In genomic region chr7:76392296-76392940, GRCm38 (mm10) we compare ENCODE assay signal across 8 mouse cellular contexts.
DNase-seq lines count a peak whose midpoint lies in the region; ATAC-seq and TF ChIP-seq lines count a peak whose summit lies in the region.

No protein-coding gene starts in this region.

- no peak overlapping the region for H3K27ac ChIP-seq in kidney, postnatal 0 days
- peak overlapping the region; percentile 75 for H3K27ac ChIP-seq in forebrain, embryonic 10.5 days
- no peak overlapping the region for H3K27ac ChIP-seq in intestine, embryonic 15.5 days
- H3K27ac ChIP-seq in neural tube, embryonic 12.5 days, result no peak overlapping the region

- 0 out of 2 replicates have a peak, but pooled peaks cover 4% of the 10 kb centered on the region for H3K4me1 ChIP-seq in kidney, postnatal 0 days (replicated peaks; ENCODE audit: insufficient read depth, low read length)
- peaks cover 19% of the 10 kb centered on the region for H3K4me1 ChIP-seq in forebrain, embryonic 10.5 days
- 0 out of 2 replicates have a peak, but pooled peaks cover 5% of the 10 kb centered on the region for H3K4me1 ChIP-seq in intestine, embryonic 15.5 days (replicated peaks)
- peaks cover 3% of the 10 kb centered on the region; the same call in 1 of the 2 replicates for H3K4me1 ChIP-seq in neural tube, embryonic 12.5 days

- no peaks in the 10 kb centered on the region for H3K27me3 ChIP-seq in kidney, postnatal 0 days (ENCODE audit: insufficient read depth, low read length)
- H3K27me3 ChIP-seq in forebrain, embryonic 10.5 days (ENCODE audit: poor library complexity, severe bottlenecking), result no peaks in the 10 kb centered on the region
- H3K27me3 ChIP-seq in intestine, embryonic 15.5 days (replicated peaks), result no peaks in the 10 kb centered on the region
- no peaks in the 10 kb centered on the region for H3K27me3 ChIP-seq in neural tube, embryonic 12.5 days (replicated peaks)

- WGBS in kidney, postnatal 0 days, result 19% methylated on average over 15 of the region's 15 CpGs
- WGBS in forebrain, embryonic 10.5 days, result 28% methylated on average over 15 of the region's 15 CpGs
- 9% methylated on average over 15 of the region's 15 CpGs for WGBS in intestine, embryonic 15.5 days
- 29% methylated on average over 15 of the region's 15 CpGs for WGBS in neural tube, embryonic 12.5 days

- no peak overlapping the region for H3K9ac ChIP-seq in kidney, postnatal 0 days (ENCODE audit: low read depth, low read length)
- H3K9ac ChIP-seq in intestine, embryonic 15.5 days, result no peak overlapping the region
- no peak overlapping the region for H3K9ac ChIP-seq in neural tube, embryonic 12.5 days

- ATAC-seq in kidney, postnatal 0 days (replicated peaks; ENCODE audit: low FRiP score, low read depth), result no peak
- peak; percentile 63 for ATAC-seq in intestine, embryonic 15.5 days
- peak; percentile 15; the same call in 1 of the 2 replicates for ATAC-seq in neural tube, embryonic 12.5 days (ENCODE audit: low FRiP score, low read depth)

- no peaks in the 10 kb centered on the region for H3K9me3 ChIP-seq in kidney, postnatal 0 days (replicated peaks; ENCODE audit: low read length)
- no peaks in the 10 kb centered on the region for H3K9me3 ChIP-seq in forebrain, embryonic 10.5 days
- no peaks in the 10 kb centered on the region for H3K9me3 ChIP-seq in intestine, embryonic 15.5 days
- no peaks in the 10 kb centered on the region for H3K9me3 ChIP-seq in neural tube, embryonic 12.5 days

- no peak for DNase-seq in kidney, postnatal 0 days (ENCODE audit: low spot score)
- no peak for DNase-seq in kidney, adult 11 months
- DNase-seq in forebrain, embryonic 10.5 days (ENCODE audit: extremely low spot score, low spot score), result no peak
- no peak for DNase-seq in frontal cortex, postnatal 36 days (ENCODE audit: low spot score in 2 of 2)
- no peak for DNase-seq in Muller cell, postnatal 12 days (ENCODE audit: inconsistent ontology term)
- no peak for DNase-seq in gastrocnemius, adult 18-20 months (ENCODE audit: low spot score)

- H3K4me2 ChIP-seq in kidney, postnatal 0 days (ENCODE audit: low read length), result peak overlapping the region; percentile 52
- H3K4me2 ChIP-seq in intestine, embryonic 15.5 days (replicated peaks), result peak overlapping the region; percentile 57
- peak overlapping the region; percentile 56 for H3K4me2 ChIP-seq in neural tube, embryonic 12.5 days (replicated peaks)

- no peaks in the 10 kb centered on the region for H3K36me3 ChIP-seq in kidney, postnatal 0 days (ENCODE audit: insufficient read depth, low read length)
- H3K36me3 ChIP-seq in forebrain, embryonic 10.5 days (replicated peaks), result no peaks in the 10 kb centered on the region
- H3K36me3 ChIP-seq in intestine, embryonic 15.5 days, result no peaks in the 10 kb centered on the region
- no peaks in the 10 kb centered on the region for H3K36me3 ChIP-seq in neural tube, embryonic 12.5 days

- no peak overlapping the region for H3K4me3 ChIP-seq in kidney, postnatal 0 days (replicated peaks; ENCODE audit: low read depth, low read length)
- peak overlapping the region; percentile 45 for H3K4me3 ChIP-seq in forebrain, embryonic 10.5 days
- no peak overlapping the region; the same call in 1 of the 2 replicates for H3K4me3 ChIP-seq in intestine, embryonic 15.5 days (replicated peaks)
- no peak overlapping the region for H3K4me3 ChIP-seq in neural tube, embryonic 12.5 days

- TF ChIP-seq CTCF in kidney, postnatal 0 days (IDR thresholded peaks at IDR 0.05; ENCODE audit: low read depth), result no peak
